Mouse (Mus musculus) embryonic facial prominence, embryonic 11.5 days (tissue): ENCODE data around the gene Top1. TPM values are rescaled to one million over a fixed set of nuclear protein-coding genes. Genes with fewer than 3 reads are reported as not detected.
A peak's percentile ranks its signal among the peaks of the same experiment; 100 is the strongest.

Source experiments
- ATAC-seq: fragments of 200-750 bp; cut with Nextera tagmentation; replicated peaks from 2 replicates; pipeline ENCODE4 v1.8.0; 2017; ENCODE audit warnings: low read depth; ENCODE audit not compliant: insufficient number of reproducible peaks, low FRiP score, low TSS enrichment
- DNase-seq: peaks from one replicate; pipeline ENCODE4 v3.0.0-alpha.2; 2015; ENCODE audit warnings: low spot score
- H3K27ac ChIP-seq: fragments of 300-500 bp; sonication (generic); replicated peaks from 2 replicates; pipeline ENCODE4 v1.5.1; 2014; ENCODE audit warnings: mild to moderate bottlenecking, low read depth, low read length, control low read depth
- H3K27me3 ChIP-seq: fragments of 300-500 bp; sonication (generic); 2 replicates; pipeline ENCODE4 v1.6.1; 2014; ENCODE audit warnings: mild to moderate bottlenecking, low read length, moderate library complexity, mixed read lengths; ENCODE audit not compliant: control insufficient read depth, insufficient read depth
- H3K36me3 ChIP-seq: fragments of 300-500 bp; sonication (generic); replicated peaks from 2 replicates; pipeline ENCODE4 v1.6.1; 2014; ENCODE audit warnings: low read depth, mild to moderate bottlenecking, low read length, moderate library complexity, mixed read lengths; ENCODE audit not compliant: control insufficient read depth, insufficient read depth
- H3K4me1 ChIP-seq: fragments of 300-500 bp; sonication (generic); 2 replicates; pipeline ENCODE4 v1.6.1; 2014; ENCODE audit warnings: low read length, mixed read lengths; ENCODE audit not compliant: control insufficient read depth, insufficient read depth
- H3K4me2 ChIP-seq: fragments of 300-500 bp; sonication (generic); 2 replicates; pipeline ENCODE4 v1.6.1; 2014; ENCODE audit warnings: low read depth, mild to moderate bottlenecking, control low read depth, low read length, moderate library complexity
- H3K4me3 ChIP-seq: fragments of 300-500 bp; sonication (generic); 2 replicates; pipeline ENCODE4 v1.5.1; 2014; ENCODE audit warnings: low read depth, low read length, control low read depth
- H3K9ac ChIP-seq: fragments of 300-500 bp; sonication (generic); replicated peaks from 2 replicates; pipeline ENCODE4 v1.6.1; 2014; ENCODE audit warnings: mild to moderate bottlenecking, control low read depth, low read length
- H3K9me3 ChIP-seq: fragments of 300-500 bp; sonication (generic); replicated peaks from 2 replicates; pipeline ENCODE4 v1.6.1; 2016; ENCODE audit warnings: mild to moderate bottlenecking, low read length, inconsistent platforms, mixed read lengths; ENCODE audit not compliant: control insufficient read depth
- WGBS: fragments of 180-500 bp; shearing (Covaris S2); extraction: QIAGEN DNeasy Blood & Tissue Kit; methylation state at CpG from one replicate; pipeline ENCODE4 v1.1.7; 2014; 5-methylcytosine and 5-hydroxymethylcytosine counted together
- polyA plus RNA-seq: library from polyadenylated mRNA; unstranded; fragments of >200 nt; fragmentation: Nextera tagmentation; extraction: Ambion mirVana; gene quantifications from 2 replicates; pipeline ENCODE4 v1.2.1, GENCODE M21; 2014

Gene Top1
- polyA plus RNA-seq, 1 experiment from 2014 or later: 113 TPM

DNA sequence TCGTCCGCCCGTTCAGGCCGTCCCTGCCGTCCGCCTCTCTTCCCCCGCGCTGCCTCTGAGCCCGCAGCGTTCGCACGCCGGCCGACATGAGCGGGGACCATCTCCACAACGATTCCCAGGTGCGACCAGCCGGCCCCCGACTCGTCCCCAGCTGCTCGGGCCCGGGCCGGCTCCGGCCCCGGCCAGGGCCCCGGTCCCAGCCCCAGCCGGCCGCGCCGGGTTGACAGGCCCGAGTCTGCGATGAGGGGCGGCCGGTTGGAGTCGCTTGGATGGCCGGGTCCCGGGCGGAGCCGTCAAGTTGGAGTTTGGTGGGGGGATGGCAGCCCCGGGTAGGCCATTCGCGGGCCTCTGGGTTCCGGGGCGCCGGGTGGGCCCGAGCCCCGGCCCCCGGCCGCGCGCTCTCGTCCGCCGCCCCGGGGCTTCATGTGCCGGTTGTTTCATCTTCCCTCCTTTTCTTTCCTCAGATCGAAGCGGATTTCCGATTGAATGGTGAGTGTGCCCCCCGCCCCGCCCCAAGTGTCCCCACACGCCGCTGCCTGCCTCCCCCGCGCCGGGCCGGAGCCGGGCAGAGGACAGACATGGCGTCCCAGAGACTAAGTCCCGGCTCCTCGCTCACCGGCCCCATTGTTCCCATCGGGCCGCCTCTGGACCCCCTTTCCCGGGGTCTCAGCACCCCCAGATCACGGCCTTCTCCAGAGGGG is 606 bp downstream of the Top1 start:
- peak; percentile 66 for ATAC-seq

GRCm38 (mm10) chr2:160646845-160647178 is 1.1 kb downstream of the Top1 start:
- no peaks in the 10 kb centered on the region for H3K27me3 ChIP-seq
- no peaks in the 10 kb centered on the region for H3K4me1 ChIP-seq
- peak; percentile 56 for DNase-seq
- peak overlapping the region; percentile 99 for H3K4me3 ChIP-seq
- ATAC-seq: no peak
- no peaks in the 10 kb centered on the region for H3K36me3 ChIP-seq
- H3K9me3 ChIP-seq: no peaks in the 10 kb centered on the region
- WGBS: 0% methylated on average over 17 of the region's 17 CpGs
- H3K9ac ChIP-seq: peak overlapping the region; percentile 100
- peak overlapping the region; percentile 95 for H3K27ac ChIP-seq
- H3K4me2 ChIP-seq: peak overlapping the region; percentile 33

More for the DNA sequence above, 606 bp downstream of the Top1 start:
- Histone ChIP-seq H3K4me2 (peak overlapping the region; percentile 33), H3K9me3 (no peaks in the 10 kb centered on the region), H3K9ac (peak overlapping the region; percentile 100), H3K27ac (peak overlapping the region; percentile 95), H3K4me3 (peak overlapping the region; percentile 99), H3K36me3 (no peaks in the 10 kb centered on the region), H3K4me1 (no peaks in the 10 kb centered on the region), H3K27me3 (no peaks in the 10 kb centered on the region)
- under 1% methylated on average over 66 of the region's 76 CpGs for WGBS
- peak; percentile 63 for DNase-seq

DNA sequence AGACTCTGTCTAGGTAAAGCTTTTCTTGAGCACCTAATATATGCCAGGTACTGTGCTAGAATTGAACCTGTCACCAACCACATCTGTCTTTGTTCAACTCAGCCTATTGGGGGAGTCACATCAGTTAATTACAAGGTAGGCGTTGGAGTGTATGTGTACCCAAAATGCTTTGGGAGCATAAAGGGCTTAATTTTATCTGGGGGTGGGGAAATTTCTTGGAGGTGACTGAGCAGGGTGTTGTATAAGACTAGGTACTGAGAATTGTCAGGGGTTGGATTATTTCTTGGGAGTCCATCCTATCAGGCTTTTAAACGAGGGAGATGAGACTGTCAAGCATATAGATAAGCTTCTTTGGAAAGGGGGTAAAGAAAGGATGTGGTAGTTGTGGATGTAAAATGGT is 2.4 kb downstream of the Top1 start:
- Histone ChIP-seq H3K36me3 (no peaks in the 10 kb centered on the region), H3K4me2 (peak overlapping the region; percentile 43), H3K4me3 (peak overlapping the region; percentile 99), H3K27me3 (no peaks in the 10 kb centered on the region), H3K27ac (no peak overlapping the region), H3K9me3 (no peaks in the 10 kb centered on the region), H3K4me1 (no peaks in the 10 kb centered on the region), H3K9ac (no peak overlapping the region; the same call in 1 of the 2 replicates)
- 48% methylated on average over 2 of the region's 2 CpGs for WGBS
- DNase-seq (no peak), ATAC-seq (no peak)

DNA sequence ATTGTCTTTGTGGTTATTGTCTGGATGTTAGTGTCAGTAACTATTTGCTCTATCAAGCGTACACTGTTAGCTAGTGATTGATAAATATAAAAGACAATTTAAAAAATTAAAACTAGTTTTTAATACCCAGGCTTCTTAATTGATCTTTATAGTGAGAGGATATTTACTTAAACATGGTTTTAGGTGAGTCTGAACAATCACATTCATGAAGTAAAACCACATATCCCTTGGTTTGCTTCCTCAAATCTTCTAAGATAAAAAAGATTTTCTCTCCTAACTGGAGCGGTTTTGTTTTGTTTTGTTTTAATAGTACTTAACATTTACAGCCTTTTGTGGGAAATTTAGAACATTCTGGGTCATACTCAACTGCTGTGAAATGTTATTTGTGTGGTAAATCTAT is 3.4 kb downstream of the Top1 start:
- DNase-seq: no peak
- Histone ChIP-seq H3K27me3 (no peaks in the 10 kb centered on the region), H3K4me3 (peak overlapping the region; percentile 13; the same call in 1 of the 2 replicates), H3K4me1 (no peaks in the 10 kb centered on the region), H3K4me2 (no peak overlapping the region; the same call in 1 of the 2 replicates), H3K27ac (no peak overlapping the region), H3K9ac (no peak overlapping the region), H3K9me3 (no peaks in the 10 kb centered on the region), H3K36me3 (no peaks in the 10 kb centered on the region)
- ATAC-seq: no peak
- 96% methylated on average over 2 of the region's 2 CpGs for WGBS

DNA sequence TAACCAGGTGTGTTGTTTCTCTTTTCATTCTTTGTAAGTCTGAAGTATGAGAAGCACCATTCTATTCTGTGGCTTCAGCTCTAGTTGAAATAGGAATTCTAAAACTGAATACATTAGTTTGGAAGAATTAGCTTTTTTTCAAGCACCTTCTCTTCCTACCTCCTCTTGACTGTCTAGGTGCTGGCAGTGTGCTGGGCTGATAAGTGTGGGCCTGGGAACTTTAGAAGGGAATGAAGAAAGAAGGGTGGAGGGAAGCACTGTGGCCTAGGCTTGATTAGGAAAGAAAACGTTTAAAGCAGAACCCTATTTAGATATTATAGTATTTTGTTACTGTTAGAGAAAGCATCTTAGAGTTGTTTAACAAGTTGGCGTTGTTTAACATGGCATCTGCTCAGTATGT is 5.5 kb downstream of the Top1 start:
- Histone ChIP-seq H3K27ac (no peak overlapping the region), H3K4me3 (no peak overlapping the region), H3K9me3 (no peaks in the 10 kb centered on the region), H3K9ac (no peak overlapping the region), H3K4me1 (no peaks in the 10 kb centered on the region), H3K36me3 (no peaks in the 10 kb centered on the region; the same call in 1 of the 2 replicates), H3K4me2 (no peak overlapping the region), H3K27me3 (no peaks in the 10 kb centered on the region)
- DNase-seq (no peak), ATAC-seq (no peak)
- WGBS: 73% methylated on average over 2 of the region's 2 CpGs

- no peak overlapping the region for H3K9ac ChIP-seq
- no peaks in the 10 kb centered on the region; the same call in 1 of the 2 replicates for H3K36me3 ChIP-seq
- ATAC-seq (no peak), DNase-seq (no peak)
- no peaks in the 10 kb centered on the region for H3K9me3 ChIP-seq
- H3K4me2 ChIP-seq: no peak overlapping the region
- no peak overlapping the region for H3K4me3 ChIP-seq
- no peaks in the 10 kb centered on the region for H3K4me1 ChIP-seq
- WGBS: 86% methylated on average over 2 of the region's 2 CpGs
- H3K27me3 ChIP-seq: no peaks in the 10 kb centered on the region
- no peak overlapping the region for H3K27ac ChIP-seq
Measured at GRCm38 (mm10) chr2:160653218-160653617, 7.5 kb downstream of the Top1 start.

DNA sequence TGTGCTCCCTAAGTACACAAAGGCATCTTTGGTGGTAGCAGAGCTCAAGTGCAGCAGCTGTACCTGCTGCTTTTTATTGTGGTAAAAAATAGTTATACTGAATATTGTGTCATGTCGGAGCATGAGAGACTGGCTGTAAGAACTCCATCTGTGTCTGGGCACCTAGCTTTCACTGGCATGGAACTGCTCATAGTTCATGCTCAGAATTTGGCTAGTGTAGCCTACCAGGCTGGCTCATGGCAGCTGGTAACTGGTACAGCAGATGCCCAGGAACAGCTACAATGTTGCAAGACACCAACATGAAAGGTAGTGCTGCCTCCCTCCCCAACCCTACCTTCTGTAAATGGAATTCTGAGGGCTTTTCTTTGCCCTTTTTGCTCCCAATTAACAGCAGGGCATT is 9.9 kb downstream of the Top1 start:
- H3K4me1 ChIP-seq: no peaks in the 10 kb centered on the region
- H3K27ac ChIP-seq: no peak overlapping the region
- no peak overlapping the region for H3K9ac ChIP-seq
- H3K9me3 ChIP-seq: no peaks in the 10 kb centered on the region
- no peak overlapping the region for H3K4me2 ChIP-seq
- DNase-seq: no peak
- no peaks in the 10 kb centered on the region; the same call in 1 of the 2 replicates for H3K36me3 ChIP-seq
- 94% methylated on average over 1 of the region's 1 CpGs for WGBS
- no peak for ATAC-seq
- H3K27me3 ChIP-seq: no peaks in the 10 kb centered on the region
- no peak overlapping the region for H3K4me3 ChIP-seq

DNA sequence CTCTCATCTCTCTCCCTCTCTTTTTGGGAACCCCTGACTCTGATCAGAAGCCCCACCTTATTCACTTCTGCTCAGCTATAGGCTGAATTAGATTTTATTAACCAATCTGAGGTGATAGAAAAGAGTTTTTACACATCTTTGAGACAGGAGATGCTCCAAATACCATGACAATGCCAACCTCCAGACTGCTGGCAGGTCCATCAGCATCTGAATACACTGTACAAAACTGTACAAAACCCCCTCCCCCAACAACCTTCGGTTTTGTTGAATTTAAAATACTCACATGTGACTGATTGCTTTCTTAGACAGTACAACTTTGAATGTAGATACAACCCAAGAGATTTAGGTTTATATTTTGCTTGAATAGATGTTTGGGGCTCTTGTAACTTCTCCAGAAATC is 10.5 kb downstream of the Top1 start:
- Histone ChIP-seq H3K4me1 (no peaks in the 10 kb centered on the region), H3K4me2 (no peak overlapping the region), H3K4me3 (no peak overlapping the region), H3K27ac (no peak overlapping the region), H3K9ac (no peak overlapping the region), H3K9me3 (no peaks in the 10 kb centered on the region), H3K27me3 (no peaks in the 10 kb centered on the region), H3K36me3 (no peaks in the 10 kb centered on the region; the same call in 1 of the 2 replicates)
- DNase-seq (no peak), ATAC-seq (no peak)
- 100% methylated on average over 1 of the region's 1 CpGs for WGBS
